Mouse (Mus musculus): Measurements from ENCODE around the gene Gm17428.
"Not testable (repeated sequence)": the region's sequence is repeated elsewhere in the genome, so short reads cannot be mapped to it uniquely, and the experiment has no call there.

Gene Gm17428

GRCm38 (mm10) chr14:54992196-54992595 is 15.5 kb downstream of the Gm17428 start:
- no peak for DNase-seq

GRCm38 (mm10) chr14:54993636-54994035 is 16.9 kb downstream of the Gm17428 start:
- DNase-seq: no peak

GRCm38 (mm10) chr14:54994136-54994868 is 17.6 kb downstream of the Gm17428 start, which contains the start of gene Myh7:
TSS of gene Myh7 (minus strand) at chr14:54994626.
- DNase-seq: no peak

GRCm38 (mm10) chr14:54994869-54995186 is 18.1 kb downstream of the Gm17428 start:
- DNase-seq: no peak

- no peak for DNase-seq
These were observed 18.9 kb downstream of the Gm17428 start for GRCm38 (mm10) chr14:54995457-54996138.

- no peak for DNase-seq
These were observed 20.1 kb downstream of the Gm17428 start for GRCm38 (mm10) chr14:54996793-54997192.

GRCm38 (mm10) chr14:54997297-54997696 is 20.6 kb downstream of the Gm17428 start:
- no peak for DNase-seq

GRCm38 (mm10) chr14:54998680-54999079 is 21.9 kb downstream of the Gm17428 start:
- DNase-seq: no peak

GRCm38 (mm10) chr14:54999868-55000267 is 23.1 kb downstream of the Gm17428 start:
- not testable (repeated sequence) for DNase-seq

GRCm38 (mm10) chr14:55000814-55001213 is 24.1 kb downstream of the Gm17428 start:
- DNase-seq: no peak

GRCm38 (mm10) chr14:55001446-55001845 is 24.7 kb downstream of the Gm17428 start:
- no peak for DNase-seq

GRCm38 (mm10) chr14:55001938-55002686 is 25.4 kb downstream of the Gm17428 start:
- no peak for DNase-seq

GRCm38 (mm10) chr14:55002687-55003120 is 26.0 kb downstream of the Gm17428 start:
- DNase-seq: no peak

GRCm38 (mm10) chr14:55003878-55004855 is 27.4 kb downstream of the Gm17428 start:
- DNase-seq: no peak

- DNase-seq: no peak
These were observed 28.8 kb downstream of the Gm17428 start for GRCm38 (mm10) chr14:55005506-55005905.

GRCm38 (mm10) chr14:55005967-55006366 is 29.2 kb downstream of the Gm17428 start:
- DNase-seq: no peak

GRCm38 (mm10) chr14:55006541-55006940 is 29.8 kb downstream of the Gm17428 start:
- no peak for DNase-seq

- no peak for DNase-seq
These were observed 30.6 kb downstream of the Gm17428 start for GRCm38 (mm10) chr14:55007120-55007908.

GRCm38 (mm10) chr14:55008417-55008816 is 31.7 kb downstream of the Gm17428 start:
- DNase-seq: no peak

GRCm38 (mm10) chr14:55011116-55011515 is 34.4 kb downstream of the Gm17428 start:
- no peak for DNase-seq

GRCm38 (mm10) chr14:55014591-55014990 is 37.9 kb downstream of the Gm17428 start:
- no peak for DNase-seq
